ENCODE assay signal across 19 mouse cellular contexts in the genomic region with DNA sequence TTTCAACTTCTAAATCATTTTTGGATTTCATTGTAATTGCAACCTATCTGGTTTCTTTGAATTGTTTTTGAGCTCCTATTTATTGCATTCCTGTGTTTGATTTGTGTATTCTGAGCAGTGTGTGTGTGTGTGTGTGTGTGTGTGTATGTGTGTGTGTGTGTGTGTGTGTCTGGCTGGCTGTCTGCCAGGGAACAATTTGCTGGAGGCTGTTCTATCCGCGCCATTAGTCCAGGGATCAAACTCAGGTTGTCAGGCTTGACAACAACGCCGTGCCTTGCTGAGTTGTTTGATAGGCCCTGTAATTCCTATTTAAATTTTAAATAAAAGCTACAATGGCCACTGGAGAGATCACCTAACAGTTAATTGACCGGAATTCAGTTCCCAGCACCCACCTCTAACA. TPM values are rescaled to one million over a fixed set of nuclear protein-coding genes. Genes with fewer than 3 reads are reported as not detected.
DNase-seq lines count a peak whose midpoint lies in the region; ATAC-seq lines count a peak whose summit lies in the region.
"Had no signal": no experiment of that assay in that cellular context is flagged by ENCODE, and none has a peak within 500 bp of the region (broad histone marks: within the 10 kb centered on the region; RNA-seq: fewer than 3 reads in every experiment).

No protein-coding gene starts in this region.

- H3K4me3 ChIP-seq in midbrain, embryonic 13.5 days (replicated peaks): no peak overlapping the region
- no peak overlapping the region for H3K4me3 ChIP-seq in midbrain, embryonic 10.5 days
- H3K4me3 ChIP-seq in kidney, embryonic 14.5 days (ENCODE audit: low read length): no peak overlapping the region
- H3K4me3 ChIP-seq: gastrocnemius, adult 2 months; limb, embryonic 10.5 days had no signal

- ATAC-seq in midbrain, embryonic 13.5 days: 0 out of 2 replicates have a peak, but pooled peaks have one; percentile 24
- 0 out of 2 replicates have a peak, but pooled peaks have one; percentile 12 for ATAC-seq in kidney, embryonic 14.5 days (ENCODE audit: low FRiP score, low TSS enrichment)
- ATAC-seq: hindbrain, embryonic 16.5 days; intestine, postnatal 0 days had no signal

- no peak overlapping the region for H3K9ac ChIP-seq in midbrain, embryonic 13.5 days (replicated peaks)
- no peak overlapping the region for H3K9ac ChIP-seq in kidney, embryonic 14.5 days (ENCODE audit: low read depth, low read length)

- H3K27me3 ChIP-seq in midbrain, embryonic 13.5 days: no peaks in the 10 kb centered on the region
- no peaks in the 10 kb centered on the region for H3K27me3 ChIP-seq in midbrain, embryonic 10.5 days (ENCODE audit: low read depth, poor library complexity, severe bottlenecking)
- H3K27me3 ChIP-seq in kidney, embryonic 14.5 days (ENCODE audit: control insufficient read depth, insufficient read depth, low read length): no peaks in the 10 kb centered on the region

- H3K27ac ChIP-seq in midbrain, embryonic 13.5 days: no peak overlapping the region
- H3K27ac ChIP-seq in midbrain, embryonic 10.5 days (replicated peaks): no peak overlapping the region
- H3K27ac ChIP-seq in kidney, embryonic 14.5 days (ENCODE audit: low read depth, low read length): no peak overlapping the region
- H3K27ac ChIP-seq: gastrocnemius, adult 2 months; limb, embryonic 10.5 days; stomach, postnatal 0 days had no signal

- H3K36me3 ChIP-seq in midbrain, embryonic 13.5 days: peaks cover 60% of the 10 kb centered on the region
- H3K36me3 ChIP-seq in midbrain, embryonic 10.5 days: peaks cover 95% of the 10 kb centered on the region
- H3K36me3 ChIP-seq in kidney, embryonic 14.5 days (ENCODE audit: control insufficient read depth, insufficient read depth, low read length): peaks cover 71% of the 10 kb centered on the region

- WGBS in midbrain, embryonic 13.5 days: 66% methylated on average over 5 of the region's 5 CpGs
- WGBS in midbrain, embryonic 10.5 days: 96% methylated on average over 5 of the region's 5 CpGs
- WGBS in kidney, embryonic 14.5 days: 78% methylated on average over 5 of the region's 5 CpGs

- no peak overlapping the region for H3K4me2 ChIP-seq in midbrain, embryonic 13.5 days (replicated peaks)
- no peak overlapping the region for H3K4me2 ChIP-seq in kidney, embryonic 14.5 days (replicated peaks; ENCODE audit: low read depth, low read length)
- H3K4me2 ChIP-seq: liver, embryonic 11.5 days had no signal

- DNase-seq in heart, postnatal 4 days: peak; percentile 24
- DNase-seq in heart, adult 8-10 months (ENCODE audit: low spot score): no peak
- DNase-seq in midbrain, embryonic 10.5 days (ENCODE audit: low spot score): no peak
- peak; percentile 17 for DNase-seq in brain, adult 2 months (ENCODE audit: low read depth, low spot score)
- DNase-seq in right cerebral cortex, adult 18-20 months: no peak
- DNase-seq: cerebellum, adult 9-11 months; embryo, embryonic 11 days; gastrocnemius, adult 2 months; heart, postnatal 36 days; lung, adult 2 months; lung, postnatal 36 days; thymus, postnatal 14 days had no signal

- no peaks in the 10 kb centered on the region for H3K4me1 ChIP-seq in midbrain, embryonic 13.5 days (replicated peaks)
- no peaks in the 10 kb centered on the region for H3K4me1 ChIP-seq in midbrain, embryonic 10.5 days
- H3K4me1 ChIP-seq in kidney, embryonic 14.5 days (ENCODE audit: control insufficient read depth, insufficient read depth, low read length): no peaks in the 10 kb centered on the region
- H3K4me1 ChIP-seq: limb, embryonic 10.5 days had no signal

- H3K9me3 ChIP-seq in midbrain, embryonic 13.5 days: no peaks in the 10 kb centered on the region
- no peaks in the 10 kb centered on the region for H3K9me3 ChIP-seq in midbrain, embryonic 10.5 days (replicated peaks)
- H3K9me3 ChIP-seq in kidney, embryonic 14.5 days (ENCODE audit: control insufficient read depth, low read length): no peaks in the 10 kb centered on the region
- H3K9me3 ChIP-seq: limb, embryonic 10.5 days had no signal

RNA-seq across cellular contexts. Expression of a gene that starts 26.7 kb away (rescaled TPM):
- 10 to 100 TPM; 19.6 to 22.4 TPM for total RNA-seq in heart, postnatal 4 days (2021)
- total RNA-seq in heart, adult 8-10 months (2022): 10 to 100 TPM in 2 of 4 experiments, 1 to 10 TPM in 2; 6.8 to 11.1 (median 9.0) TPM
- 9.3 and 9.7 TPM in 2 replicates for polyA plus RNA-seq in midbrain, embryonic 13.5 days (2015; fragmentation: Nextera tagmentation; extraction: Ambion mirVana)
- 18.0 and 18.7 TPM in 2 replicates for polyA plus RNA-seq in midbrain, embryonic 10.5 days (2016; fragmentation: Nextera tagmentation; extraction: Ambion mirVana)
- polyA plus RNA-seq in kidney, embryonic 14.5 days (2014; fragmentation: Nextera tagmentation; extraction: Ambion mirVana): 10.6 and 25.4 TPM in 2 replicates

Comparison
In these comparisons a context has a peak if more than half of its experiments do, and no peak if none do; other contexts are left out.
1. DNase-seq: peak in heart, postnatal 4 days (single experiment) and brain, adult 2 months (single experiment); none in heart, adult 8-10 months (single experiment), midbrain, embryonic 10.5 days (single experiment) and right cerebral cortex, adult 18-20 months (single experiment).